Mouse (Mus musculus) lung, embryonic 16.5 days (tissue): ENCODE measurements at regions not wholly inside any gene's neighbourhood (a gene's known extent, or its start where the extent isn't known, plus 50 kb on each side); places are given as distances from the start of the nearest gene placed in this dataset.
A peak's percentile ranks its signal among the peaks of the same experiment; 100 is the strongest.

Experiments used
- ATAC-seq: fragments of 200-750 bp; cut with Nextera tagmentation; 2 replicates; pipeline ENCODE4 v1.8.0; 2017; ENCODE audit warnings: low read depth, mild to moderate bottlenecking, moderate library complexity
- H3K27ac ChIP-seq: fragments of 300-500 bp; sonication (generic); 2 replicates; pipeline ENCODE4 v1.5.1; 2014; ENCODE audit warnings: mild to moderate bottlenecking, control low read depth, low read length
- H3K27me3 ChIP-seq: fragments of 300-500 bp; sonication (generic); 2 replicates; pipeline ENCODE4 v1.6.1; 2014; ENCODE audit warnings: low read depth, low read length, mixed read lengths; ENCODE audit not compliant: control insufficient read depth, insufficient read depth
- H3K36me3 ChIP-seq: fragments of 300-500 bp; sonication (generic); 2 replicates; pipeline ENCODE4 v1.6.1; 2014; ENCODE audit warnings: low read length; ENCODE audit not compliant: control insufficient read depth, insufficient read depth
- H3K4me1 ChIP-seq: fragments of 300-500 bp; sonication (generic); replicated peaks from 2 replicates; pipeline ENCODE4 v1.6.1; 2014; ENCODE audit warnings: low read length, mixed read lengths; ENCODE audit not compliant: control insufficient read depth, insufficient read depth
- H3K4me2 ChIP-seq: fragments of 300-500 bp; sonication (generic); 2 replicates; pipeline ENCODE4 v1.6.1; 2014; ENCODE audit warnings: low read depth, low read length, control low read depth
- H3K4me3 ChIP-seq: fragments of 300-500 bp; sonication (generic); 2 replicates; pipeline ENCODE4 v1.5.1; 2014; ENCODE audit warnings: mild to moderate bottlenecking, low read length, control low read depth
- H3K9ac ChIP-seq: fragments of 300-500 bp; sonication (generic); 2 replicates; pipeline ENCODE4 v1.6.1; 2014; ENCODE audit warnings: low read length, control low read depth
- H3K9me3 ChIP-seq: fragments of 300-500 bp; sonication (generic); 2 replicates; pipeline ENCODE4 v1.6.1; 2016; ENCODE audit warnings: low read length; ENCODE audit not compliant: control insufficient read depth
- WGBS: fragments of 180-500 bp; shearing (Covaris S2); extraction: QIAGEN DNeasy Blood & Tissue Kit; methylation state at CpG from one replicate; pipeline ENCODE4 v1.1.7; 2014; 5-methylcytosine and 5-hydroxymethylcytosine counted together

GRCm38 (mm10) chr16:29147766-29148165 is 61.7 kb upstream of the Hrasls start:
- no peak overlapping the region for H3K27ac ChIP-seq
- H3K9ac ChIP-seq, result no peak overlapping the region
- H3K27me3 ChIP-seq, result no peaks in the 10 kb centered on the region
- H3K9me3 ChIP-seq, result no peaks in the 10 kb centered on the region
- no peak for ATAC-seq
- no peak overlapping the region for H3K4me2 ChIP-seq
- no peak overlapping the region for H3K4me3 ChIP-seq
- 53% methylated on average over 1 of the region's 1 CpGs for WGBS
- no peaks in the 10 kb centered on the region for H3K36me3 ChIP-seq
- no peaks in the 10 kb centered on the region for H3K4me1 ChIP-seq

- Histone ChIP-seq H3K9me3 (no peaks in the 10 kb centered on the region), H3K4me1 (no peaks in the 10 kb centered on the region), H3K4me2 (no peak overlapping the region), H3K27me3 (no peaks in the 10 kb centered on the region), H3K27ac (no peak overlapping the region), H3K36me3 (no peaks in the 10 kb centered on the region), H3K9ac (no peak overlapping the region), H3K4me3 (no peak overlapping the region)
- WGBS, result 77% methylated on average over 4 of the region's 4 CpGs
- ATAC-seq, result no peak
Observed at GRCm38 (mm10) chr16:29119217-29119616, 90.3 kb upstream of the Hrasls start.

- Histone ChIP-seq H3K4me2 (no peak overlapping the region), H3K4me3 (no peak overlapping the region), H3K27me3 (no peaks in the 10 kb centered on the region), H3K4me1 (no peaks in the 10 kb centered on the region), H3K9ac (no peak overlapping the region), H3K36me3 (no peaks in the 10 kb centered on the region), H3K27ac (no peak overlapping the region), H3K9me3 (no peaks in the 10 kb centered on the region)
- ATAC-seq, result no peak
- 66% methylated on average over 4 of the region's 4 CpGs for WGBS
Observed at GRCm38 (mm10) chr16:29096791-29097190, 112.7 kb upstream of the Hrasls start.

- peak; percentile 41; the same call in 1 of the 2 replicates for ATAC-seq
- WGBS, result 51% methylated on average over 3 of the region's 3 CpGs
- no peak overlapping the region for H3K4me2 ChIP-seq
- no peaks in the 10 kb centered on the region for H3K4me1 ChIP-seq
- H3K36me3 ChIP-seq, result no peaks in the 10 kb centered on the region
- H3K27ac ChIP-seq, result no peak overlapping the region
- no peaks in the 10 kb centered on the region for H3K27me3 ChIP-seq
- no peak overlapping the region for H3K9ac ChIP-seq
- H3K4me3 ChIP-seq, result no peak overlapping the region
- H3K9me3 ChIP-seq, result no peaks in the 10 kb centered on the region
Observed at GRCm38 (mm10) chr16:29065961-29066360, 136.5 kb upstream of the Mb21d2 start.

- H3K4me2 ChIP-seq, result no peak overlapping the region
- H3K27me3 ChIP-seq, result no peaks in the 10 kb centered on the region
- H3K9me3 ChIP-seq, result no peaks in the 10 kb centered on the region
- no peak overlapping the region for H3K9ac ChIP-seq
- H3K4me1 ChIP-seq, result no peaks in the 10 kb centered on the region
- no peak for ATAC-seq
- no peaks in the 10 kb centered on the region for H3K36me3 ChIP-seq
- H3K4me3 ChIP-seq, result no peak overlapping the region
- WGBS, result 90% methylated on average over 4 of the region's 4 CpGs
- H3K27ac ChIP-seq, result no peak overlapping the region
Observed at GRCm38 (mm10) chr16:29065097-29065785, 135.8 kb upstream of the Mb21d2 start.

GRCm38 (mm10) chr16:29063377-29063776 is 133.9 kb upstream of the Mb21d2 start:
- Histone ChIP-seq H3K36me3 (no peaks in the 10 kb centered on the region), H3K4me3 (no peak overlapping the region), H3K4me1 (no peaks in the 10 kb centered on the region), H3K4me2 (no peak overlapping the region), H3K9ac (no peak overlapping the region), H3K27me3 (no peaks in the 10 kb centered on the region), H3K9me3 (no peaks in the 10 kb centered on the region), H3K27ac (no peak overlapping the region)
- no peak for ATAC-seq

- Histone ChIP-seq H3K4me1 (no peaks in the 10 kb centered on the region), H3K36me3 (no peaks in the 10 kb centered on the region), H3K4me2 (no peak overlapping the region), H3K9me3 (no peaks in the 10 kb centered on the region), H3K9ac (no peak overlapping the region), H3K27me3 (no peaks in the 10 kb centered on the region), H3K27ac (no peak overlapping the region), H3K4me3 (no peak overlapping the region)
- ATAC-seq, result no peak
- WGBS, result 78% methylated on average over 5 of the region's 5 CpGs
Observed at GRCm38 (mm10) chr16:29057076-29057475, 127.6 kb upstream of the Mb21d2 start.

GRCm38 (mm10) chr16:29054423-29054822 is 125.0 kb upstream of the Mb21d2 start:
- Histone ChIP-seq H3K9me3 (no peaks in the 10 kb centered on the region), H3K4me2 (no peak overlapping the region), H3K27ac (no peak overlapping the region), H3K4me3 (no peak overlapping the region), H3K4me1 (no peaks in the 10 kb centered on the region), H3K27me3 (no peaks in the 10 kb centered on the region), H3K9ac (no peak overlapping the region), H3K36me3 (no peaks in the 10 kb centered on the region)
- ATAC-seq, result no peak
- WGBS, result 48% methylated on average over 8 of the region's 8 CpGs

GRCm38 (mm10) chr16:29046453-29046993 is 117.0 kb upstream of the Mb21d2 start:
- no peak for ATAC-seq
- Histone ChIP-seq H3K27ac (no peak overlapping the region), H3K9ac (no peak overlapping the region), H3K27me3 (no peaks in the 10 kb centered on the region), H3K4me1 (no peaks in the 10 kb centered on the region), H3K36me3 (no peaks in the 10 kb centered on the region), H3K4me2 (no peak overlapping the region), H3K9me3 (no peaks in the 10 kb centered on the region), H3K4me3 (no peak overlapping the region)
- 78% methylated on average over 6 of the region's 6 CpGs for WGBS
